Mouse (Mus musculus) CH12F3 (cell line): ENCODE results near the gene Gm10256.
"Not testable (repeated sequence)": the region's sequence is repeated elsewhere in the genome, so short reads cannot be mapped to it uniquely, and the experiment has no call there.

Experiments used
- in situ Hi-C: fragments of 300-500 bp; cut with MboI; formaldehyde crosslinking; loops from 2 replicates; pipeline ENCODE4 v1.14.3; 2020; ENCODE audit warnings: low sequenced_read_pairs

The Gm10256 gene

GRCm38 (mm10) chrY:2830380-2830779, at the start of gene Gm10256, which contains the start of gene Rbmy:
Gene Gm10256, plus strand, starts transcription at chrY:2830699.
Gene Rbmy, plus strand, starts transcription at chrY:2830680.
- in situ Hi-C loops: not testable (repeated sequence)

DNA sequence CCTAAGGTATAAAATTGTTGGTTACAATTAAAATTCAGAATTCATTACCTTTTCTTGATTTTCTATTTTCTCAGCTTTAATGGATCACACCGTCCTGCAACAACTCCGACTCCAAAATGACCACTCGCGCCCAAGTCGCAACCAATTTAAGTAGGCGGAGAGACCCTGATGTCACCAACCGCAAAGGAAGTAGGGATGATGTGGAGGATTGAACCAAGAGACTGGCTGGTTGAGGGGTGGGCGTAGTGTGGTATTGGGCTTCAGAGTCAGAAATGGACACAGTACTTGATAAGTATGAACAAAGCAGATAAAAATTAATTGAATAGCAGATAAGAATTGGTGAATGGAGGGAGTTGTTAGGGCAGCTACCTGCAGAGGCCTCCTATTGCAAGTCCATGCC, 34.4 kb upstream of the Gm10256 start, which contains the start of gene Gm4064:
Gm4064 (minus strand) TSS at position 101 of the 400 bp plus-strand sequence.
- in situ Hi-C loops: not testable (repeated sequence)

- in situ Hi-C loops: not testable (repeated sequence)
Measured at GRCm38 (mm10) chrY:2900689-2901088, 70.2 kb downstream of the Gm10256 start, which contains the start of gene Gm10352. Gene Gm10352, plus strand, starts transcription at chrY:2900989.
